Mouse (Mus musculus) embryonic facial prominence, embryonic 12.5 days (tissue): Measurements from ENCODE around the gene Fam131a. TPM values are rescaled to one million over a fixed set of nuclear protein-coding genes. Genes with fewer than 3 reads are reported as not detected.

ENCODE experiments used
- ATAC-seq: fragments of 200-750 bp; cut with Nextera tagmentation; 2 replicates; pipeline ENCODE4 v1.8.0; 2017; ENCODE audit not compliant: insufficient number of reproducible peaks, insufficient read depth, low FRiP score, low TSS enrichment
- H3K27ac ChIP-seq: fragments of 300-500 bp; sonication (generic); 2 replicates; pipeline ENCODE4 v1.5.1; 2016; ENCODE audit warnings: mild to moderate bottlenecking
- H3K27me3 ChIP-seq: fragments of 300-500 bp; sonication (generic); 2 replicates; pipeline ENCODE4 v1.6.1; 2016; ENCODE audit warnings: mild to moderate bottlenecking, moderate library complexity
- H3K36me3 ChIP-seq: fragments of 300-500 bp; sonication (generic); 2 replicates; pipeline ENCODE4 v1.6.1; 2016; ENCODE audit warnings: mild to moderate bottlenecking
- H3K4me1 ChIP-seq: fragments of 300-500 bp; sonication (generic); 2 replicates; pipeline ENCODE4 v1.6.1; 2016
- H3K4me2 ChIP-seq: fragments of 300-500 bp; sonication (generic); replicated peaks from 2 replicates; pipeline ENCODE4 v1.6.1; 2016; ENCODE audit warnings: mild to moderate bottlenecking, moderate library complexity
- H3K4me3 ChIP-seq: fragments of 300-500 bp; sonication (generic); 2 replicates; pipeline ENCODE4 v1.5.1; 2016; ENCODE audit warnings: mild to moderate bottlenecking
- H3K9ac ChIP-seq: fragments of 300-500 bp; sonication (generic); 2 replicates; pipeline ENCODE4 v1.6.1; 2016; ENCODE audit warnings: mild to moderate bottlenecking, moderate library complexity
- H3K9me3 ChIP-seq: fragments of 300-500 bp; sonication (generic); 2 replicates; pipeline ENCODE4 v1.6.1; 2016; ENCODE audit warnings: mild to moderate bottlenecking, moderate library complexity
- WGBS: fragments of 180-500 bp; shearing (Covaris S2); methylation state at CpG from one replicate; pipeline ENCODE4 v1.1.7; 2016; 5-methylcytosine and 5-hydroxymethylcytosine counted together
- polyA plus RNA-seq: library from polyadenylated mRNA; unstranded; fragments of >200 nt; fragmentation: Nextera tagmentation; extraction: Ambion mirVana; gene quantifications from 2 replicates; pipeline ENCODE4 v1.2.1, GENCODE M21; 2016

Gene Fam131a
- polyA plus RNA-seq, 1 experiment from 2014 or later, result 7.2 TPM

- H3K36me3 ChIP-seq, result peaks cover 39% of the 10 kb centered on the region
- no peak for ATAC-seq
- peak overlapping the region; percentile 97 for H3K27ac ChIP-seq
- WGBS, result 4% methylated on average over 14 of the region's 14 CpGs
- no peaks in the 10 kb centered on the region for H3K9me3 ChIP-seq
- H3K4me2 ChIP-seq, result peak overlapping the region; percentile 99
- H3K4me1 ChIP-seq, result peaks cover 14% of the 10 kb centered on the region
- H3K4me3 ChIP-seq, result peak overlapping the region; percentile 99
- no peaks in the 10 kb centered on the region for H3K27me3 ChIP-seq
- H3K9ac ChIP-seq, result peak overlapping the region; percentile 99
These were observed 19.2 kb upstream of the Fam131a start for GRCm38 (mm10) chr16:20673706-20674303.

- H3K27ac ChIP-seq, result no peak overlapping the region
- no peak overlapping the region for H3K4me3 ChIP-seq
- no peaks in the 10 kb centered on the region for H3K27me3 ChIP-seq
- peaks cover 14% of the 10 kb centered on the region for H3K4me1 ChIP-seq
- no peak overlapping the region for H3K9ac ChIP-seq
- no peaks in the 10 kb centered on the region for H3K9me3 ChIP-seq
- WGBS, result 93% methylated on average over 6 of the region's 6 CpGs
- peaks cover 53% of the 10 kb centered on the region for H3K36me3 ChIP-seq
- no peak overlapping the region for H3K4me2 ChIP-seq
- ATAC-seq, result no peak
These were observed 17.8 kb upstream of the Fam131a start for GRCm38 (mm10) chr16:20675213-20675612.

- no peak for ATAC-seq
- Histone ChIP-seq H3K9me3 (no peaks in the 10 kb centered on the region), H3K36me3 (peaks cover 68% of the 10 kb centered on the region), H3K9ac (no peak overlapping the region), H3K4me3 (no peak overlapping the region), H3K27me3 (no peaks in the 10 kb centered on the region), H3K4me1 (peaks cover 14% of the 10 kb centered on the region), H3K27ac (no peak overlapping the region), H3K4me2 (no peak overlapping the region)
- WGBS, result 75% methylated on average over 4 of the region's 4 CpGs
These were observed 16.3 kb upstream of the Fam131a start for GRCm38 (mm10) chr16:20676702-20677101.

DNA sequence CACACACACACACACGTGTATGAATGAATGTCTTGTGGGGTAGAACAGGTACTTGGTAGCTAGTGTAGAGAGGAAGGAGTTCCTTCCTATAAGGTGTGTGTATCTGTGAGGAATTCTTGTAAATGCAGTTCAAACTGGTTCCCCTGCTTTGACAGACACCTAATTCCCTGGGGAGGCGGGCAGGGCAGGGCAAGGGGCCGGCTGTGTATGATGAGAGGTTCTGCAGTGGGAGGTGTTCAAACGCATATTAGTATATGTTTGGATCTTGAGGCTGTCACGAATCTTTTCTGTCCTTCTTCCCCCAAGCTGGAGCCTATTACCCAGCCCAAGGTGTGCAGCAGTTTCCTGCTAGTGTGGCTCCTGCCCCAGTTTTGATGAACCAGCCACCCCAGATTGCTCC, 15.7 kb upstream of the Fam131a start:
- Histone ChIP-seq H3K27me3 (no peaks in the 10 kb centered on the region), H3K4me2 (no peak overlapping the region), H3K4me1 (peaks cover 14% of the 10 kb centered on the region), H3K9ac (no peak overlapping the region), H3K4me3 (no peak overlapping the region), H3K27ac (no peak overlapping the region), H3K36me3 (peaks cover 74% of the 10 kb centered on the region), H3K9me3 (no peaks in the 10 kb centered on the region)
- no peak for ATAC-seq
- WGBS, result 79% methylated on average over 5 of the region's 5 CpGs

DNA sequence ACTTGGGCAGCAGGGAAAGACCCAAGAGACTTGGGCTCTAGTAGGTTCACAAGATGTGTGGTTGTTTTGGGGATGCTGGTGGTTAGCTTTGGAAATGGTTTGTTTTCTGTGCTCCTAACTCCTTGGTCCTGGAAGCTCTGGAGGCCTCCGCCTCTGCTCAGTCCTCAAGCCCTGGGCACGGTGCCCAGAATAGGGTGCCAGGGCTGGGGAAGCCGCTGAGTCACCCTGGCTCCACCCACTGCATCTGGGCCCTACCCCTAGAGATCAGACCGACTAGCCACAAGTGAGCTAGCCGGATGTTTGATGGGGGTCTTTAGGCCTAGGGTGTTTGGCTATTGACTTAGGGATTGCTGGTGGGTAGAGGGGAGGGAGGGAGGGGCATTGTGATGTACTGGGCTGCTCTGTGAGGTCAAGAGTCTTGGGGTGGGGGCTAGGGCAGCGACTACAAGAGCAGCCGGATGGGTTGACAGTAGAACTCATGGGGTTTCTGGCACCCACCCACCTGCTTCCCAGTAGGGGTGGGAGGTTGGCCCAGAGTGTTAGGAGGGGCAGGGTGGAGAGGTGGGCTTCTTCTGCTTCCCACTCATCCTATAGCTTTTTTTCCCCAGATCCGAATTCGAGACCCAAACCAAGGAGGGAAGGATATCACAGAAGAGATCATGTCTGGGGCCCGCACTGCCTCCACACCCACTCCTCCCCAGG, 14.9 kb upstream of the Fam131a start:
- Histone ChIP-seq H3K4me3 (no peak overlapping the region), H3K27ac (no peak overlapping the region), H3K4me2 (no peak overlapping the region), H3K27me3 (no peaks in the 10 kb centered on the region), H3K36me3 (peaks cover 82% of the 10 kb centered on the region), H3K9ac (no peak overlapping the region), H3K9me3 (no peaks in the 10 kb centered on the region), H3K4me1 (peaks cover 14% of the 10 kb centered on the region)
- whole genome bisulfite sequencing, result 88% methylated on average over 10 of the region's 10 CpGs
- ATAC-seq, result no peak

DNA sequence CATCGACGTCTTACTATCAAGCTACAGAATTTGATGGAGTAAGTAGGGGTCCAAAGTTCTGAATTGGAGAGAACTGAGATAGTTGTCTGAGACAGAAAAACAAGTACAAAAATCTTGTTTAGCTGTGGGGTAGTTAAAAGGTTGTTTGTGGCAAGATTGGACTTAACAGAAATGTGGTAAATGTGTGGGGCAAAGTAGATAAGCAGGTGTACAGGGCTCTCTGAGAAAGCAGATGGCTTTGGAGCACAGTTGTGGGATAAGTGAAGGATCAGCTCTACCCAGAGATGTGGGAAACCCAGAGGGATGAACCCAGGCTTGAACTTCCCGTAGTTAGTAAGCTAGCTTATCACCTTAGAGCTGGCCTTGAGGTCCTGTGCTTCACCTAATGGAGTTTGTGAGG, 2.3 kb upstream of the Fam131a start:
- ATAC-seq, result no peak
- no peaks in the 10 kb centered on the region for H3K9me3 ChIP-seq
- peaks cover 63% of the 10 kb centered on the region for H3K36me3 ChIP-seq
- peaks cover 14% of the 10 kb centered on the region; the same call in 1 of the 2 replicates for H3K4me1 ChIP-seq
- 92% methylated on average over 3 of the region's 3 CpGs for WGBS
- no peak overlapping the region for H3K27ac ChIP-seq
- H3K4me3 ChIP-seq, result no peak overlapping the region
- no peak overlapping the region for H3K9ac ChIP-seq
- no peak overlapping the region for H3K4me2 ChIP-seq
- no peaks in the 10 kb centered on the region for H3K27me3 ChIP-seq

DNA sequence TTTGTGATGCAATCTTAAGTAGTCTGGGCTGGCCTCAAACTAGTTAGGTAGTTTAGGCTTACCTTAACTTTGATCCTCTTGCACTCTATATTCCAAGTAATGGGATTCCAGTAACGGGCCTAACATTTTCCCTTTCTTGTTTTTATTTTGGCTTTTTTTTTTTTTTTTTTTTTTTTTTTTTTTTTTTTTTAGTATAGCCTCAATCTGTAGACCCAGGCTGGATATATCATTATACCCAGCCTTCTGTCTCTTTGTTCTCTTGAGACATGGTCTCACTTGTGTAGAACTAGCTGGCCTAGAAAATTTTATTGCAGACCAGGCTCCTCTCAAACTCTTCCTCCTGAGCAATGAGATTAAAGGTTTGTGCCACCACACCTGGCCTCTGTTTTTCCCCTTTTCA, 1.4 kb upstream of the Fam131a start:
- H3K27me3 ChIP-seq, result no peaks in the 10 kb centered on the region
- no peak overlapping the region for H3K4me3 ChIP-seq
- no peak overlapping the region for H3K4me2 ChIP-seq
- H3K9me3 ChIP-seq, result no peaks in the 10 kb centered on the region
- ATAC-seq, result no peak
- WGBS, result 57% methylated on average over 1 of the region's 1 CpGs
- H3K36me3 ChIP-seq, result peaks cover 55% of the 10 kb centered on the region
- no peak overlapping the region for H3K27ac ChIP-seq
- H3K9ac ChIP-seq, result no peak overlapping the region
- H3K4me1 ChIP-seq, result peaks cover 19% of the 10 kb centered on the region; the same call in 1 of the 2 replicates

DNA sequence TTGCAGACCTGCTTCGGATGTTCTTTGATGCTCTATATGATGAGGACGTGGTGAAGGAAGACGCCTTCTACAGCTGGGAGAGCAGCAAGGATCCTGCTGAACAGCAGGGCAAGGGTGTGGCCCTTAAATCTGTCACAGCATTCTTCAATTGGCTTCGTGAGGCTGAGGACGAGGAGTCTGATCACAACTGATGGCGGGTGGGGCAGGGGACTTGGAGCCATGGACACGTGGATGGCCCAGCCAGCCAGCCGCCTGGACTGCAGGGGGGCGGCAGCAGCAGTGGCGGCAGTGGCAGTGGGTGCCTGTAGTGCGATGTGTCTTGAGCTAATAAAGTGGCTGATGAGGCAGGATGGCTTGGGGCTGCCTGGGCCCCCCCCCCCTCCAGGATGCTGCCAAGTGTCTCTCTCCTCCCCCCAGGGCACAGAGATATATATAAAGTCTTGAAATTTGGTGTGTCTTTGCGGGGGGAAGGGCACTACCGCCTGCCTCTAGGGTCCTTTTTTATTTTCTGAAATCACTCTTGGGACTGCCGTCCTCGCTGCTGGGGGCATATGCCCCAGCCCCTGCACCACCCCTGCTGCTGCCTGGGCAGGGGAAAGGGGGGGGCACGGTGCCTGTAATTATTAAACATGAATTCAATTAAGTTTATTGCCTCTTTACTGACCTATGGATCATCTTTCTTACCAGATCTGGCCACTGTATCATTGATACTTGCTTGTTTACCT, 638 bp upstream of the Fam131a start:
- H3K27ac ChIP-seq, result no peak overlapping the region
- H3K9ac ChIP-seq, result no peak overlapping the region
- ATAC-seq, result no peak

DNA sequence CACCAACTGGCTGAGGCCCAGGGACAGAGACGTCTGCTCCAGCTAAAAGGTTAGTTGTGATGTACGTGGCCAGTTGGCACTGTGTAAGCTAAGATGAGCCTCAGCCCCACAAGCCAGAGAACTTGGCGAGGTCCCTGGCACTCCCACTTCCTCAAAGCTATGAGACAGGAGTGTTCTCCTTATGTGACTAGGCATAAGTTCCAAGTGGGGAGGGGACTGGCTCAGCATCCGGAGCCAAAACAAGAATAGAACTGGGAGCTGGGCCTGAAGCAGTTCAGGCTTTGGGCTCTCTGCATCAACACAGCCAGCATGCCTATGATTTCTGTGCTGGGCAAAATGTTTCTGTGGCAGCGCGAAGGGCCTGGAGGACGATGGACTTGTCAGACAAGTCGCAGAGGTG, 1.7 kb downstream of the Fam131a start:
- Histone ChIP-seq H3K9me3 (no peaks in the 10 kb centered on the region), H3K9ac (no peak overlapping the region), H3K36me3 (peaks cover 23% of the 10 kb centered on the region), H3K4me1 (peaks cover 19% of the 10 kb centered on the region; the same call in 1 of the 2 replicates), H3K4me3 (no peak overlapping the region), H3K27me3 (no peaks in the 10 kb centered on the region), H3K27ac (no peak overlapping the region), H3K4me2 (no peak overlapping the region)
- ATAC-seq, result no peak
- WGBS, result 79% methylated on average over 8 of the region's 8 CpGs

More for the DNA sequence above, 638 bp upstream of the Fam131a start:
- Histone ChIP-seq H3K4me3 (no peak overlapping the region), H3K36me3 (peaks cover 47% of the 10 kb centered on the region), H3K27me3 (no peaks in the 10 kb centered on the region), H3K9me3 (no peaks in the 10 kb centered on the region), H3K4me2 (peak overlapping the region; percentile 74), H3K4me1 (peaks cover 19% of the 10 kb centered on the region; the same call in 1 of the 2 replicates)
- WGBS, result 43% methylated on average over 16 of the region's 16 CpGs

- H3K4me3 ChIP-seq, result peak overlapping the region; percentile 39
- no peak overlapping the region; the same call in 1 of the 2 replicates for H3K27ac ChIP-seq
- peak overlapping the region; percentile 58 for H3K4me2 ChIP-seq
- no peaks in the 10 kb centered on the region for H3K27me3 ChIP-seq
- H3K4me1 ChIP-seq, result peaks cover 19% of the 10 kb centered on the region; the same call in 1 of the 2 replicates
- H3K9me3 ChIP-seq, result no peaks in the 10 kb centered on the region
- H3K36me3 ChIP-seq, result peaks cover 16% of the 10 kb centered on the region
- peak overlapping the region; percentile 16; the same call in 1 of the 2 replicates for H3K9ac ChIP-seq
- ATAC-seq, result peak; percentile 73
- WGBS, result 3% methylated on average over 46 of the region's 46 CpGs
These were observed 2.7 kb downstream of the Fam131a start for GRCm38 (mm10) chr16:20695622-20696323.

GRCm38 (mm10) chr16:20699266-20699665, 6.2 kb downstream of the Fam131a start:
- peaks cover 21% of the 10 kb centered on the region for H3K4me1 ChIP-seq

More at GRCm38 (mm10) chr16:20699266-20699665, 6.2 kb downstream of the Fam131a start:
- ATAC-seq, result no peak
- H3K27me3 ChIP-seq, result no peaks in the 10 kb centered on the region
- H3K4me2 ChIP-seq, result no peak overlapping the region
- H3K27ac ChIP-seq, result no peak overlapping the region
- 76% methylated on average over 5 of the region's 5 CpGs for WGBS
- H3K4me3 ChIP-seq, result no peak overlapping the region
- H3K36me3 ChIP-seq, result 0 out of 2 replicates have a peak, but pooled peaks cover 6% of the 10 kb centered on the region
- no peaks in the 10 kb centered on the region for H3K9me3 ChIP-seq
- no peak overlapping the region for H3K9ac ChIP-seq
